Mouse (Mus musculus) embryo, embryonic 11 days (tissue): ENCODE results near the gene Tbc1d5.

ENCODE experiments used
- DNase-seq: peaks from one replicate; pipeline ENCODE4 v3.0.0-alpha.2; 2015

Tbc1d5 gene

GRCm38 (mm10) chr17:50872600-50872999 is 306.6 kb downstream of the Tbc1d5 start:
- no peak for DNase-seq

GRCm38 (mm10) chr17:50867297-50867696 is 311.9 kb downstream of the Tbc1d5 start:
- no peak for DNase-seq

DNA sequence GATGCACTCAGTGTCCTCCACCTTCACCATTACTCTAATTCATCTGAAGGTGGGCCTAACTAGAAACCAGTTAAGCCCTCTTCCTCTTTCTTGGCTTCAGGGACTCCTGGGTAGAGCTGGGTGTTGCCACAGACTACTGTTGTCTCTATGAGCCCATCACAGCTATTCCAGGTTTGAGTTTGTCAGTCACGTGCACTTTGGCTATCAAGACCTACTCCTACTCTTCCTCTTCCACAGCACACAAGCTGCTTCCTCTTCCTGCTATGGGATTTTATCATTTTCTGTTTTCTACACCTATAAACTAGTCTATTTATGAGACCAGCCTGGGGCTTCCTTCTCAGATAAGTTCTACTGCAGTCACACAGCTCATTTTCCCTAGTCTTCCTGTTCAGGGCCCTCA is 314.4 kb downstream of the Tbc1d5 start:
- DNase-seq: no peak

GRCm38 (mm10) chr17:50853220-50853619 is 325.9 kb downstream of the Tbc1d5 start:
- peak; percentile 26 for DNase-seq

GRCm38 (mm10) chr17:50851382-50851781 is 327.8 kb downstream of the Tbc1d5 start:
- no peak for DNase-seq

GRCm38 (mm10) chr17:50814089-50814488 is 365.1 kb downstream of the Tbc1d5 start:
- DNase-seq: peak; percentile 22

DNA sequence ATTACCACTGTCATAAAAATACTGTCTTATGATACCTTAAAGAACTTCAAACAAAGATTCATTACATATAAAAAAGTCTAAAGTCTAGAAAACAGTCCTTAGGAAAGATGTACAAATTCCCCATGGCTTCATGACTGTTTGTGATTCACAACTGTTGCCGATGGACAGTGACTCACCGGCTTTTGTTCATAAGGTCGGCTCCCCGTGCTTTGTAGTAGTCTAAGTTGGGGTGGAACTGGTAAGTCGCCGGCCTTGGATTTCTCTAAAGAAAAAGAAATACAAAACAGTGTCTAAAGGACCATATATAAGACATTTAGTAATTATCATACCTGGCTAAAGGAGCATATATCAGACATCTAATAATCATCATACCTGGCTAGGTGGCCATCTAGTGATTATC is 365.6 kb downstream of the Tbc1d5 start:
- DNase-seq: no peak

GRCm38 (mm10) chr17:50805631-50806030 is 373.5 kb downstream of the Tbc1d5 start:
- DNase-seq: no peak

GRCm38 (mm10) chr17:50803234-50803633 is 375.9 kb downstream of the Tbc1d5 start:
- DNase-seq: no peak

GRCm38 (mm10) chr17:50802380-50802779 is 376.8 kb downstream of the Tbc1d5 start:
- DNase-seq: no peak

DNA sequence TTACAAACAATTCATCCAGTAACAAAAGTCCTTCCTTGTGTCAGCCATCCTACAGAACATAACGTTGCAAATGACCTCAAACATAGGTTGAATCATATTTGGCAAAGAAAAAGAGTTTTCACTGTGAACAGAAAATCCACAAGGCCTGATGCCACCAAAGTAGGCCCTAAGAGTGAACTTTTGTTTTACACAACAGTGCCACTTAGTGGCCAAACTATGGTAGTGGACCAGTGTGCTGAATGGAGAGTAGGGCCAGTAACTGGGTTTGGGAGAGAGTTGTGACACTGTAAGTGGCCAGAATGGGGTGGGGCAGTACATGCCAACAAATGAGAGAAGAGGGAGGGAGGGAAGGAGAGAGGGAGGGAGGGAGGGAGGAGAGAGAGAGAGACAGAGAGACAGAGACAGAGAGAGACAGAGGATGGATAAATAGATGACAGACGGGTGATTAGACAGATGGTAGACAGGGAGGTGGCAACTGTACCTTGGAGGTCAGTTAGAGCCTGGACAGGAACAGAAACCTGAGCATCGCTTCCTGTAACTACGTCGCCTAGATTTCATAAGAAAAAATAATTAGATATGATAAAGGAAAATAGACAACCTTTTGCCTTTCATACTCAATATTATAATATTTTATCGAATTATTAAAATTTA is 383.6 kb downstream of the Tbc1d5 start:
- peak; percentile 82 for DNase-seq

- DNase-seq: no peak
These were observed 387.5 kb downstream of the Tbc1d5 start for GRCm38 (mm10) chr17:50791671-50792070.

DNA sequence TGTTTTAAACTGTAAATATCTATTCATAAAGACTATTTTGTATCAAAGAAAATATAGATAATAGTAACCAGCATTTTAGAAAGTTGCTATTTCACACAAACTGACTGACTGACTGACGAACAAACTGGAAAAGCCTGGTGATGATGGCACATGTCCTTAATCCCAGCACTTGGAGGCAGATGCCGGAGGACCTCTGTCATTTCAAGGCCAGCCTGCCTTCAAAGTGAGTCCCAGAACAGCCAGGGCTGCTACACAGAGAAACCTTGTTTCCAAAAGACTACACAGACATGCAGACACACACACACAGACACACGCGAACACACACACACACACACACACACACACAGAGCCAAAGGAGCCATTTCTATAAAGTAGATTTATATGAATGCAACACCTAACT is 390.3 kb downstream of the Tbc1d5 start:
- DNase-seq: no peak

- no peak for DNase-seq
These were observed 403.9 kb downstream of the Tbc1d5 start for GRCm38 (mm10) chr17:50775247-50775646.

DNA sequence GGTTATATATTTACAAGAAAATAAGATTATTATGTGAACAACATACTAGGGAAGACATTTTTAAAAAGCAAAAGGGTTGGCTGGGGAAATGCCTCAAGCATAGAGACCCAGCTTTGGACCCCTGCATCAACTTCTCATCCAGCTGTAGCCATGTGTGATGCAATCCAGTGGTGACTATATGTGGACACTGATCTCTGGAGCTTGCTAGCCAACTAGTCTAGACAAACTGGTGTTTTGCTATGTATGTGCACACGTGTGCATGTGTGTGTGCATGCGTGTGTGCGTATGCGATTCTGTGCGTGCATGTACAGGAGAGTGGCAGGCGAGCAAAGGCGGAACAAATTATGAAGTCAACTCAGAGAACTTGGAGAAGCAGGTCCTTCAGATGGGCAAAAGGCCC is 414.8 kb downstream of the Tbc1d5 start:
- DNase-seq: no peak

- DNase-seq: no peak
These were observed 415.7 kb downstream of the Tbc1d5 start for GRCm38 (mm10) chr17:50763407-50763806.

DNA sequence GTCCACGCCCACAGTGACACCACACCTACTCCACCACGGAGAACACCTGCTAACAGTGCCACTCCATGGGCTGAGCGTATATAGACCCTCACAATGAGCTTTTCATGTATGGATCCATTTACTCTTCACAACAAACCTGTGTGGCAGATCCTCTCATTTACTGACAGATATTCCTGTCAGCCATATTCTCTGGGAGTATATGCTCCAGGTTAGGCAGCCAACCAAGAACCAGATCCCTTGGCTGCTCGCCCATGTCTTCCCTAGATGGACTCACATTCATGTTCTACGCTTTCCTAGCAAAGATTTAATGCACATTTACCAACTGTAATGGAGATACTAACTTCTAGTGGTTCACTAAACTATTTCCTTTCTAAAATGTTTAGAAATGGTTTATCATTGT is 416.9 kb downstream of the Tbc1d5 start:
- no peak for DNase-seq

DNA sequence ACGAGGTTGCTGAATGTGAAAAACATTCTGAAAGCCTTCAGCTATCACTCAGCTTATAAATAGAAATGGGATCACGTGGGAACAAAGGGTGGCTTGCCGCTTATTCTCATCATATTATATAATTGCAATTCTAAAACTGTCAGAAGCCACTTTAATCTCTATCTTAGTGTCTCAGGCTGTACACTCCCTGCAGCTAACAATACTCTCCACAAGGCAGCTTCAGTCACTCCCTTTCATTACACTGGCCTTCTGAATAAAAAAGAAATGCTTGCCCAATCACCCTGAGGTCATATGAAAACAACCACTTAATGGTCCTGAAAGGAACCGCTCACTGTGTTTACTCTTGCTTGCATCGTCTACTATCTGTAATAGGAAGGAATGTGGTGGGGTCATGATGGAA is 418.1 kb downstream of the Tbc1d5 start:
- no peak for DNase-seq

DNA sequence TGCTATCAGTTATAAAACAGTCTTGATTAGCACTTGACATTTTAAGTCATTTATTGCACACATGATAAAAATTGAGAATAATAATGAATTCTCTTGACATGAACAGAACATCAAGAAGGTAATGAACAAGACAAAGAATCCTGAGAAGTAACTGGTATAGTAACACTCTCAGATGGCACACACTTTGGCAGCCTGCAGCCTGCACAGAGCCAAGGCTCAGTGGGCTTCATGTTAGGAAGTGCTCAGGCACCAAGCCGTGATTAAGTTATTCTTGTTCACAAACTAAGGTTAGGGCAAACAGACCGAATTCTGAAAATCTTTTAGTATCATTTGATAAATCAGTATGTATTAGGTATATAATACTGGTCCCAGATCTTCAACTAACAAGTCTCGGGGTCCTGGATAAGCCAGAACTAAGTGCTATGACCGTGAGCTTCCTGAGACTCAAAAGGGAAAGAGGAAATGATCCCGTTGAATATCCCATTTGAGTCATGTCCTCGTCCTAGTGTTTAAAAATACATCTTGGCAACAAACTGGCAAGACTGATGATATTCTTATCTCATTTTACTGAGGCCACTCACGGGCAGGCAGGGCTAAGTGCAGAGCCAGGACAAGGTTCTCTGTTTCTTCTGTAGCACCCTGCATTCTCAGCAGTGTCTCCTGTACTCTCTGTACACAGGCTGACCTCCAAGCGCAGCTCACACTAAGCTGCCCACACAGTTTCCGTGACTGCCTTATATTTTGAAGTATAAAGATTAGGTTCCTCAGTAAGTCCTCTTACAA is 425.6 kb downstream of the Tbc1d5 start:
- DNase-seq: no peak

DNA sequence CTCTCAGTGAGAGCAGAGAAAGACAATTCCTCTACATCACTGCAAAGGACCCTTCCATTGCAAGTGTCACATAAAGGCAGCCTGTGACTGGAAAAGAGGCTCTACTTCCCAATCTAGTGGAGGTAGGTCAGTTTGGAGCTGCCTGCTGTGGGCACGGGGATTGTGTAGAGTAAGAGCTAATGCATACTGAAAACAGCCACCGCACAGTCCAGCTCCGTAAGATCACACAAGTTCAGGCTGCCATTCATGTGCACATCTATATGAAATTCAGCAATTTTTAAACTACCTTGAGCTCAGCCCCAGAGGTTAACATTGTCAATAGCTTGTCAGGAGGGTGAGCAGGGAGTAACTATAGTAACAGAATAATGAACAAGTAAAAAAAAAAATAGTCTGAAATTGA is 426.4 kb downstream of the Tbc1d5 start:
- no peak for DNase-seq

- DNase-seq: no peak
These were observed 427.2 kb downstream of the Tbc1d5 start for GRCm38 (mm10) chr17:50751911-50752310.

DNA sequence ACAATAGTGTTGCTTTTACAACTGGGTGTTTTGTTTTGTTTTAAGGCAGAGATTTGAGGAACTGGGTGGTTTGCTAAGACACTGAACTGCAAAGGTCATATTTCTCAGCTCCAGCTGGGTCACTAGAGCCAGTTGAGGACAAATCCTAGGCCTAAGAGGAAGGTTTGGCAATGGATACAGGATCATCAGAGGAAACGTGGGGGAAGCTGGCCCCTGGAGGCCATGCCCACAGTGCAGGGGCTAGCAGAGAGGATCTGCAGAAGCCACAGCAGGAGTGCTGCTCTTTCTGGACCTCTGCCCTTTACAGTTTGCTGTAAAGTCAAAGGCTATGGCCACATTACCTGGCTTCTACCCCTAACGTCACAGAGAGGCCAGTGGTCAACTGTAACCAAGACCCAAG is 428.3 kb downstream of the Tbc1d5 start:
- no peak for DNase-seq

- DNase-seq: no peak
These were observed 437.8 kb downstream of the Tbc1d5 start for GRCm38 (mm10) chr17:50741386-50741785.

- DNase-seq: no peak
These were observed 438.3 kb downstream of the Tbc1d5 start for GRCm38 (mm10) chr17:50740804-50741203.

DNA sequence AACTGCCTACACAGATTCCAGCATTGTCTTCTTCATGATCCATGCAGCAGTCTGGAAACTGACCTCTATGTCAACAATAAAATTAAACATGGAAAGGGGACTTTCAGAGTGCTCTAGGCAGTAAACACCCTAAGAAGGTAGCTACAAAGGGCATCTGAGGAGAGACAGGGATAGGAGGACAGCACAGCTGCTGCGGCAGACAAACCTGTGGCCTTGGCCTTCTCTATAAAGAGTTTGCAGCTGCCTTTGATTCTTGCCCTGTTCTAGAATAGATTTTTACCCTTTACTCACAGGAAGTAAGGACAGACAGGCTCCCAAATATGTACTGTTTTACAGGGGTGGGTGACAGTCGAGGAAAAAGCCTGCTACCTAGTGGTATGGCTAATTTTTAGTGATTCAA is 440.7 kb downstream of the Tbc1d5 start:
- no peak for DNase-seq
